Mouse (Mus musculus): Measurements from ENCODE around the gene Hgfac.

Hgfac gene

GRCm38 (mm10) chr5:35041268-35041829 is at the start of gene Hgfac:
TSS of gene Hgfac (plus strand) at chr5:35041509.
- no peak for DNase-seq (ENCODE audit: low spot score in 2 of 2)

DNA sequence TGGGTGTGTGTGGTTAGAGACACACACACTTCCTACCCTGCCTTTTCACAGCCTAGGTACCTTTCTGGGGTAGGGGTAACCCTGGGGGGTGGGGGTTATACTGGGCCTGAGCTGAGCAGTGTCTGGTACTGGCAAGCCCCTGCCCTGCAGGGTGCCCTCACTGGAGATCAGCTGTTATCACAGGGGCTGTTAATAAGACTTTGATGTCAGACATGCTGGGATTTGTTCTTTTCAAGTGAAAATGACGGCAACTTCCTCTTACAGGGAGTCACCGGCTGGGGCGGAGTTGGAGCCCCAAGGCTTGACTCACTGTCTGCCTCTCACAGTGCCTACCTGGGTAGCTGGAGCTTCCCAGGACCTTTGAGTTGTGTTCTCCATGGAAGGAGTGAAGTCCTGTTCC is 42.6 kb upstream of the Hgfac start:
- DNase-seq (ENCODE audit: low spot score in 2 of 2): no peak

- no peak for DNase-seq (ENCODE audit: low spot score in 2 of 2)
These were observed 42.0 kb upstream of the Hgfac start for GRCm38 (mm10) chr5:34999281-34999680.

DNA sequence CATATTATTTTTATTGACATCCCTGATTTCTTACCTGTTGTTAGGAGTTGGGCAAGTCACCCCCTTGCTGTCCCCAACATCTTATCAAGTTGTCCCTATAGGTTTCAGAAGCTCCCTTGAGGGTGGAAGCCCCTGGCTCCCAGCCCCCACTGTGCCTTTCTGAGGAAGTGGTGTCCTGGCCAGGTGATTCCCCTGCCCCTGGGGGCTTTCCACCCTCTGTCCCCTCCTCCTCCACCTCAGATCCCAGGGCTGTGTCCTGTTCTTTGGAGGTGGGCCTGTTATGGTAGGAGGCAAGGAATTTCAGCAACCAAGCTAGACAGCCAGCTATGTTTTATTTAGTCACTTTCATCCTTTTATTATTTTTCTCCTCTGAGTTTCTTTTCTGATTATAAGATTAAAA is 41.0 kb upstream of the Hgfac start:
- no peak for DNase-seq (ENCODE audit: low spot score in 2 of 2)

DNA sequence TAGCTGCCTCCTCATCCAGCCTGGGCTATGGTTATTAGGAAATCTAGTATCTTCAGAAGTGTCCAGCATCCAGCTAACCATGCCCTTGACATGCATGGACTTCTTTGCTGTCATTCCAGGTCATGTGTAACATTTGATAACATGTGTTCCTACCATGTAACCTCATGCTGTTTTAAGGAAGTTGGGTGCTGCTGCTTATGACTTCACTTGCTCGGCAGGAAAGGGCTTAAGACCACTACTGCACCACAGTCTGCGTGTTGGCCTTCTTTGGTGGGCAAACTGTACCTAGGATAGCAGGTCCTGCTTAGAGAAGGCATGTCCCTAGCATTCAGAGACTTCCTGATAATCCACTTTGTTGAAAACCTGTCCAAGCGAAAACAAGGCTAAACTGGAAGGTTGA is 40.2 kb upstream of the Hgfac start:
- DNase-seq (ENCODE audit: low spot score in 2 of 2): no peak

DNA sequence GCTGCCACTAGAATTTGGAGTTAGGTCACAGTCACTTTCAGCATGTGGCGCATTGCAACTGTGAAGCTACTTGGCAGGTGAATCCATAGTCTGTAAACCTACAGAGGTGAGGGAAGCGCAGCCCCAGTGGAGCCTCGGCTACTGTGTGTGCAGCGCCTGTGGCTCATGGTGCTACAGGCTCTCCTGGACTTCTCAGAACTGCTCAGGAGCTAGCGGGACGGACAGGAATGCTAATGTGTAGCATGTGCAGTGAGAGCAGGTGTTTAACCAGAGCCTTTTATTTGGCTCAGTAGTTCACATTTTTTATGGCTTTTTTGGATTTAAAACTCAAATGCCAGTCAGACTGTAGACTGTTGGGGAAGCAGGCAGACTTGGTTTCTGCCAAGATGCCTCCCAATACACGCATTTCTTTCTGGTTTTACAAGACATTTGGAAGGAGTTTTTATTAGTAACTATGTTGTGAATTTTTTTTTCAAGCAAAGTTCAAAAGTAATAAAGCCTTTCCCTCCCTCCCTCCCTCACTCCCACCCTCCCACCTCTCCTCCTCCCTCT is 37.6 kb upstream of the Hgfac start:
- DNase-seq (ENCODE audit: low spot score in 2 of 2): no peak

DNA sequence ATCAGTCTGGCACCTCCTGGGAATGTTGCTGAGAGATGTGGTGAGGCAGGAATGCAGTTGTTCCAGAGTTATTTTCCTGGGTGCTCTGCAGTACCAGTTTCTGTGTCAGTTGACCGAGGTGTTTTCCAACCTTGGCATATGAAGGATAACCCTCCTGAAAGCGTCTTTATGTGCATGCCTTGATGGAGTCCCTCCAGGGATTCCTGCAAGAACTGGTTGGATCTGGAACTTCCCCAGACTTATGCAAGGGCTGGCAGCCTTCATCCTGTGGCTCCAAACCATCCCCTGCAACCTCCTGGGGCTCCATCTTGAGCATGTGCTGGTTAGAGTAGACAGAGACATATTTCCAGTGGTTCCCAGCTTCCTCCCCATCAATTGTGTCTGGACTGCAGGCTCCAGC is 36.5 kb upstream of the Hgfac start:
- no peak for DNase-seq (ENCODE audit: low spot score in 2 of 2)

GRCm38 (mm10) chr5:35005659-35006058 is 35.6 kb upstream of the Hgfac start:
- no peak for DNase-seq (ENCODE audit: low spot score in 2 of 2)

GRCm38 (mm10) chr5:35006599-35006998 is 34.7 kb upstream of the Hgfac start:
- DNase-seq (ENCODE audit: low spot score in 2 of 2): no peak

DNA sequence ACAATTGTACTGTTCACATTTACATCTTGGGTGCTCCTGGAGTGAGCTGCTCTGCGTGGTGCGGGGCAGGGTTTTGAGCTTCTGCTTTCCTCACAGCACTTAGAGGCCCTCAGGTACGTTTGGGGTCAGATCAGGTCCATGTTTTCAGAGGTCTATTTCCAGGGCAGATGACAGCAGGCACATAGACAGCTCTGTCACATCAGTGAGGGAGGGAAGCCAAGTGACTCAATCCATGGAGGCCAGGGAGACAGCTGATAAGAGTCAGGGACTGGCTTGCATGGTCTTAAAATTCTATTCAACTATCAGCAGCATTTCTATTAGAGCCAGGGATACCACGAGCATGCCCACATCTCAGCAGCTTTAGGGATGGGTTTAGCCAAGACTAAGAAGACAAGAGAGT is 32.1 kb upstream of the Hgfac start:
- no peak for DNase-seq (ENCODE audit: low spot score in 2 of 2)

- DNase-seq (ENCODE audit: low spot score in 2 of 2): no peak
These were observed 30.7 kb upstream of the Hgfac start for GRCm38 (mm10) chr5:35010656-35011055.

DNA sequence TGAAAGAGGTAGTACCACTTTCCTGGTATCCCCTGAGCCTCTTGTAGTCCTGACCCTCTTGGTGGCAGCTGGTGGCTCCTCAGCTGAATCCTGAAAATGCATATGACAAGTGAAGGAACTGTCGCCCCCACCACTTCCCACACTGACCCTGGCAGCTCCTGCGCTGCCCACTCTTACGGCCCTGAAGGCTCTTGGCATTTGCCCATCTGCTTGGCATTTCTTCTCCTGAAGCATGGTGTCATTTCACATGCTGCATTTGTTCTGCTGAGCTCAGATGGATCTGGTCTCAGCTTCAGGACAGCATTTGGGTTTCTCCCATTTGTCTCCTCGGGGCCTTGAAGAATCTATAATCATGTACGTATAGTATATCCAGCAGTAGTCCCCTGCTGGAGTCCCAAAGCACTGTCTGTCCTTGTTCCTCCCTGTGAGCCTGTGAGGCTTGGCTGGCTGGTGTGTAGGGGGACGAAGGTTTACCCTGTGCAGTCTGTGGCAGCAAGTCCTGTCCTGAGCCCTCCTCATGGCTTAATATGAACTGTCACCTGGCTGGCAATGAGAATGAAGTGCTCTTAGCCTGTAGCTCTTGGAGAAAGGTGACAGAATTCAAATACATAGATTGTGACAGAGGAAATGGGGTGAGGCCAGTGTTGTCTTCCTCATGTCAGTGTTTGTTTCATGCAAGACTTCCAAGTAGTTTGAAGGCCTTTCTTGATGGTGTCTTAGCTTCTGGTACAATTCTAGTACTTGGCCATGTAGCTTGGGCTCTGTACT is 30.0 kb upstream of the Hgfac start:
- DNase-seq (ENCODE audit: low spot score in 2 of 2): no peak

DNA sequence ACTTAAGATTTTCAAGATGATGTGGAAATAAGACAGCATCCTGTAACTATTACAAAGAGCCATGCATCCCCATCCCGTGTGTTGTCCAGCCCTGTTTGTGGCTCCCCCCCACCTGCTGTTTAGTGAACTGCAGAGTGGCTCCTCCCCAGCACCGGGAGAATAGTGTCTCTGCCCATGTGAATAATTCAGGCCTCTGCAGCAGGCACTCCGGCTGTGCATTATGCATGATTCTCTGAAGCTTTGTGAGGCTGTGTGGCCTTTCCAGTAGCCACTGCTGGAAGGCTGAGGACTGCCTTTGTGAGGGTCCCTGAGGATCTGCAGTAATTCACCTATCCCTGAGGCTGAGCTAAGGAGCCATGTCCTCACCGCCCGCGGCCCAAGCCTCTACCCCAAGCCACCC is 27.3 kb upstream of the Hgfac start:
- no peak for DNase-seq (ENCODE audit: low spot score in 2 of 2)

DNA sequence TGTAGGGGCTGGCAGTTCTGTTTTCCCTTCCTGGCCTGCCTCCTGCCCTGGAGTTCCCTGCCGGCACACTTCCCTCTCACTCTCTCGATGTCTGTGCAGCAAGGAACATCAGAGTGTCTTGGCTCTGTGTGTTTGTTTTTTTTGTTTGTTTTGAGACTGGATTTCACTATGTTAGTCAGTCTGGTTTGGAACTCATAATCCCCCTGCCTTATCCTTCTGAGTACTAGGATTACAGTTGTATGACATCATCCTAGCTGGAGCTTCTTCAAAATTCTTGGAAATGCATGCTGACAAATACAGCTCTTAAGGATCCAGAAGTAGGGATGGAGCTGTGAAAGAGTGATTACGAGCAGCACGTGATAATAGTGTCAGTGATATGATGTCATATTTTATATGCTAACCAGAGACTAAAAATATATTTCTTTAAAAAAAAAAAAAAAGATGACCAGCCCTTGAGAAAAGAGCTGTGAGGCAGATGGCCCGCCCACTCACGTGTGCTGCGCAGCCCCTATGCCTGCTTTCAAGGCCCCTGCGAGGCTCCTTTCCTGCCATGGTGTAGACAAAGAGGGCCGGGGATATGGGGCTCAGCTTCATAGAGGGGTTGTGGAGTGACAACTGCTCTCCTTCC is 21.5 kb upstream of the Hgfac start:
- no peak for DNase-seq (ENCODE audit: low spot score in 2 of 2)

- no peak for DNase-seq (ENCODE audit: low spot score in 2 of 2)
These were observed 20.7 kb upstream of the Hgfac start for GRCm38 (mm10) chr5:35020410-35021241.

DNA sequence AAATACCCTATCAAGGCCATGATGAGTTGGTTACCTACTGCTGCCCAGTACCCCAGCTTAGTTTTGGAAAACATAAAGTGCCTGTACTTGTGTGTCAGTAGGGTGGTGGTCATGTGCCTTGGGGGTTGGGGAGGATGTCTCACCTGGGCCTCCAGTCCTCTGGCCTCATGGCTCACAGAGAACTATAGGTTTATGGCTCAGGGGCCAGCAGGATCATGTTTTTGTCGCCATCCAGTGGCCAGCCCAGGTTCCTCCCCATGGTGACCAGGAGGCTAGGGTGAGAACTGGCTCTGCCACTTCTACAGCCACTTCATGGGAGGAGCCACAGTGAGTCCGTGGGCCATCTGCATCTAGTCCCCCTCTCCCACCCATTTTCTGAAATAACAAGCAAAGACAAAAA is 16.3 kb upstream of the Hgfac start:
- DNase-seq (ENCODE audit: low spot score in 2 of 2): peak; percentile 56 to 78

DNA sequence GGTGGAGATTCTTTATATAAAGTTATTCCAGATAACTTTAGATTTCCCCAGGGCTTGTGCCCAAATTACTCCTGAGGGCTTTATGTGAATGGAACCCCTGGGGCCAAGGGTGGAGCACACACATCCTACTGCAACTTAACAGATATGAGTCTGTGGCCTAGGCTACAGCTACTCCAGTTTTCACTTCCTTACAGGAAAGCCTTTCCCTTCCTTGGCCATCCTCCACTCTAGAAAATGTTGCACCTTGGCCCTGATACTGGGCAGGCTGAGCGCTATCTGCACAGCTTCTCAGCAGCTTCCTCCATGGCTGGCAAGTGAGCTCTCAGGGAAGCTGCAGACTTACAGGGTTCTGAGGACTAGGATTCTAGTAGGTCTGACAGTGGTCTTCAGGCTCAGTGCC is 12.0 kb upstream of the Hgfac start:
- DNase-seq (ENCODE audit: low spot score in 2 of 2): no peak

DNA sequence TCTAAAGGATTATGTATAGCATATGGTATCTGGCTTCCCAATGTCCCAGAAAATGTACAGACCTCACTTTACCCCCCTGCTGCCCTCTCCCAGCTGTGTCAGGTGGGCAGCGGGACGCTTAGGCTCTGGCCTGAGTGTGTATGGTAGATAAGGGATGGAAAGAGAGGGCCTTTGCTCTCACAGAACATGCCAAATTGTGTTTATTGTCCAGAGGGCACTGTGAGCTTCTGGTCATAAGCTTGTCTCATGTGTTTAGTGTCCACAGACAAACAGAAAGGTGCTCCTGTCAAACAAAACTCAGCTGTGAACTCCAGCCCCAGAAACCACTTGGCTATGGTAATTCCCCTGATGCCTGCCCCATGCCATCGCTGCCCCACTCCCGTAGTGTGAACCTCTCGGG is 11.6 kb upstream of the Hgfac start:
- no peak for DNase-seq (ENCODE audit: low spot score in 2 of 2)

DNA sequence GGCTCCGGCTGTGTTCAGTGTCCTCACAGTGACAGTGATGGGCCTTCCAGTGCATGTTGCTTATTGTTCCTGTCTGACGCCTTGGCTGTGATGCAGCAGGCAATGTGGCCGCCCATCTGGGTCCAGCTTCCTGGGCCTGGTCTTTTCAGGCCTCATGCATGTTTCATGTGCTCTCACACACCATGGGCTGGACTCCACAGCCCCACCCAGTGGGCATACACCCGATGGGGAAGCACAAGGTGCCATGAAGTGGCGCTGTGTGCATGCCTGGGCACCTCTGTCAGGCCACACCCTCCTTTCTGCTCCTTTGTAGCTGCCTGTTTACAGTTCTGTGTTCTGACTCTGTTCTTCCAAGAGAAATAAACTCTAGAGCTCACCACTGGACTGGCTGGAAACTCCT is 8.2 kb upstream of the Hgfac start:
- DNase-seq (ENCODE audit: low spot score in 2 of 2): peak; percentile 75 to 83

GRCm38 (mm10) chr5:35033619-35034018 is 7.7 kb upstream of the Hgfac start:
- DNase-seq (ENCODE audit: low spot score in 2 of 2): no peak

DNA sequence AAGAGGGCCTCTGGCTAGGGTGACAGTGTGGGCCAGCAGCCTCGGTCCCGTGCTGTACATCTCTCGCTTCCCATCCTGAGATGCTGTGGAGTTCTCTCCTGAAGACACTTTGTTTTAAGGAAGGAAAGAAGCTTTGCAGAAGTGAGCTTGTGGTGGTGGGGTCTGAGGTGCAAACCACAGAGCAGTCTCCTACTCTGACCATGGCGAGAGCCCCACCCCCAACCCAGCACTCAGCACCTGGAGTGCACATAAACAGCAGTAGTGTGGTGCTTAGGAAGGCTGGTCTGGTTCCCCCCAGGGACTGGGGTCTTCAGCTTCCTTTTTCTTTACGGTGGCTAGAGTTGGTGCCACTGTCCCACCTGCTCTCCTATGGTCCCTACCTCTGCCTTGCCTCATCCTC is 6.2 kb upstream of the Hgfac start:
- no peak for DNase-seq (ENCODE audit: low spot score in 2 of 2)

GRCm38 (mm10) chr5:35035795-35036194 is 5.5 kb upstream of the Hgfac start:
- DNase-seq (ENCODE audit: low spot score in 2 of 2): peak in 1 of 2 experiments; percentile 36

Data from spleen, postnatal 4 days (tissue).